Mouse (Mus musculus) CH12.LX (cell line): ENCODE data around the gene Polm. TPM values are rescaled to one million over a fixed set of nuclear protein-coding genes. Genes with fewer than 3 reads are reported as not detected.

Source experiments
- DNase-seq: peaks from one replicate; pipeline ENCODE4 v3.0.0-alpha.2; 2013; ENCODE audit errors: extremely low read depth
- H3K27ac ChIP-seq: 2 replicates; pipeline ENCODE4 v1.5.1; 2012; ENCODE audit warnings: low read depth, mild to moderate bottlenecking, control low read depth, moderate library complexity; ENCODE audit not compliant: insufficient read depth
- H3K27me3 ChIP-seq: replicated peaks from 2 replicates; pipeline ENCODE3; 2012; ENCODE audit warnings: inconsistent platforms
- H3K36me3 ChIP-seq, 2 experiments: replicated peaks in 1 of 2; 2 replicates each; pipeline versions ENCODE3 to v1.6.1; 2012; ENCODE audit warnings: inconsistent platforms in 1 of 2, low read length in 1 of 2, mild to moderate bottlenecking in 1 of 2, mixed read lengths in 1 of 2, moderate library complexity in 1 of 2; ENCODE audit not compliant: control insufficient read depth in 1 of 2, insufficient read depth in 1 of 2
- H3K4me1 ChIP-seq, 2 experiments: 2 replicates each; pipeline ENCODE4 v1.6.1; 2012; ENCODE audit warnings: inconsistent platforms in 1 of 2, moderate library complexity in 1 of 2; ENCODE audit not compliant: insufficient read depth in 2 of 2, control insufficient read depth in 1 of 2
- H3K4me2 ChIP-seq: 2 replicates; pipeline ENCODE4 v1.6.1; 2012; ENCODE audit warnings: low read depth, mild to moderate bottlenecking, control low read depth; ENCODE audit not compliant: poor library complexity, insufficient read depth, severe bottlenecking
- H3K4me3 ChIP-seq, 3 experiments: fragments of 150-350 bp in 1 of 3; sonication (generic) in 1 of 3; replicated peaks in 1 of 3; 2 replicates each; pipeline versions ENCODE3 to v1.5.1; 2011 to 2012; ENCODE audit warnings: low read depth in 2 of 3, low read length in 2 of 3, mild to moderate bottlenecking in 2 of 3, moderate library complexity in 2 of 3, control low read depth in 1 of 3, improper control_type of control experiment in 1 of 3, inconsistent platforms in 1 of 3, mixed read lengths in 1 of 3; ENCODE audit not compliant: poor library complexity in 1 of 3
- H3K79me2 ChIP-seq: replicated peaks from 2 replicates; pipeline ENCODE4 v1.6.1; 2012; ENCODE audit warnings: mild to moderate bottlenecking, moderate library complexity; ENCODE audit not compliant: control insufficient read depth, poor library complexity, insufficient read depth, severe bottlenecking; ENCODE audit errors: extremely low read depth
- H3K9ac ChIP-seq: 2 replicates; pipeline ENCODE4 v1.6.1; 2012; ENCODE audit warnings: low read depth, mild to moderate bottlenecking, control low read depth, moderate library complexity; ENCODE audit not compliant: insufficient read depth
- H3K9me3 ChIP-seq: replicated peaks from 2 replicates; pipeline ENCODE3; 2012; ENCODE audit warnings: low read length, inconsistent platforms, mixed read lengths
- BHLHE40 ChIP-seq: IDR thresholded peaks from 2 replicates; pipeline ENCODE4 v1.6.1; 2011; ENCODE audit warnings: mild to moderate bottlenecking, low read depth, low read length, improper control_type of control experiment
- CTCF ChIP-seq, 2 experiments: IDR thresholded peaks in 1 of 2; conservative IDR thresholded peaks in 1 of 2; 2 replicates each; pipeline ENCODE4 v1.5.1; 2011 to 2012; ENCODE audit warnings: low read depth in 2 of 2, low read length in 2 of 2, improper control_type of control experiment in 1 of 2, inconsistent platforms in 1 of 2, mild to moderate bottlenecking in 1 of 2, moderate library complexity in 1 of 2
- ETS1 ChIP-seq: conservative IDR thresholded peaks from 2 replicates; pipeline ENCODE4 v1.6.1; 2012; ENCODE audit warnings: low read depth, mild to moderate bottlenecking, inconsistent platforms, low read length, improper control_type of control experiment, moderate library complexity
- IRF4 ChIP-seq: IDR thresholded peaks from 2 replicates; pipeline ENCODE4 v1.6.1; 2014; ENCODE audit warnings: low read depth, mild to moderate bottlenecking, inconsistent platforms, low read length, improper control_type of control experiment
- JUN ChIP-seq: IDR thresholded peaks from 2 replicates; pipeline ENCODE4 v1.6.1; 2011; ENCODE audit warnings: low read depth, mild to moderate bottlenecking, low read length, improper control_type of control experiment, moderate library complexity; ENCODE audit not compliant: insufficient read depth
- JUND ChIP-seq: conservative IDR thresholded peaks from 2 replicates; pipeline ENCODE4 v1.6.1; 2011; ENCODE audit warnings: low read depth, low read length, improper control_type of control experiment
- KAT2A ChIP-seq: IDR thresholded peaks from 2 replicates; pipeline ENCODE4 v1.6.1; 2012; ENCODE audit warnings: low read length, improper control_type of control experiment, inconsistent platforms; ENCODE audit not compliant: insufficient replicate concordance
- POLR2A ChIP-seq: IDR thresholded peaks from 2 replicates; pipeline ENCODE4 v1.6.1; 2011; ENCODE audit warnings: low read depth, mild to moderate bottlenecking, improper control_type of control experiment, low read length
- RAD21 ChIP-seq: IDR thresholded peaks from 2 replicates; pipeline ENCODE4 v1.6.1; 2011; ENCODE audit warnings: low read depth, mild to moderate bottlenecking, low read length, improper control_type of control experiment, moderate library complexity
- SMC3 ChIP-seq: IDR thresholded peaks from 2 replicates; pipeline ENCODE4 v1.6.1; 2011; ENCODE audit warnings: low read depth, low read length, improper control_type of control experiment
- UBTF ChIP-seq: IDR thresholded peaks from 2 replicates; pipeline ENCODE4 v1.6.1; 2012; ENCODE audit warnings: low read depth, mild to moderate bottlenecking, inconsistent platforms, low read length, improper control_type of control experiment, moderate library complexity
- ZKSCAN1 ChIP-seq: IDR thresholded peaks from 2 replicates; pipeline ENCODE4 v1.6.1; 2012; ENCODE audit warnings: low read depth, inconsistent platforms, low read length, improper control_type of control experiment, borderline replicate concordance
- dilution Hi-C: fragments of 300-500 bp; cut with MboI; formaldehyde crosslinking; loops from 2 replicates; pipeline ENCODE4 v1.14.3; 2020; ENCODE audit warnings: low sequenced_read_pairs; ENCODE audit not compliant: extremely low pct_unique_long_range_greater_than_20kb, extremely low pct_ligation_motif_present
- in situ Hi-C: fragments of 300-500 bp; cut with MboI; formaldehyde crosslinking; loops from 3 replicates; pipeline ENCODE4 v1.14.3; 2019; ENCODE audit warnings: low sequenced_read_pairs, low pct_ligation_motif_present, low pct_unique_long_range_greater_than_20kb, mixed read lengths
- polyA plus RNA-seq: library from polyadenylated mRNA; unstranded; fragments of >175 nt; gene quantifications from 2 replicates; pipeline ENCODE4 v1.2.1, GENCODE M21; 2012; ENCODE audit warnings: low read depth; ENCODE audit not compliant: insufficient read length
- total RNA-seq, 2 experiments: library from RNA; depleted of rRNA; stranded (reverse); fragments of 300-350 nt in 1 of 2; fragments of >200 nt in 1 of 2; gene quantifications; 2 replicates each; pipeline ENCODE4 v1.2.3; 2012 to 2014

Polm gene
- total and polyA plus RNA-seq, 3 experiments = 1.9 to 9.7 (median 4.1) TPM

DNA sequence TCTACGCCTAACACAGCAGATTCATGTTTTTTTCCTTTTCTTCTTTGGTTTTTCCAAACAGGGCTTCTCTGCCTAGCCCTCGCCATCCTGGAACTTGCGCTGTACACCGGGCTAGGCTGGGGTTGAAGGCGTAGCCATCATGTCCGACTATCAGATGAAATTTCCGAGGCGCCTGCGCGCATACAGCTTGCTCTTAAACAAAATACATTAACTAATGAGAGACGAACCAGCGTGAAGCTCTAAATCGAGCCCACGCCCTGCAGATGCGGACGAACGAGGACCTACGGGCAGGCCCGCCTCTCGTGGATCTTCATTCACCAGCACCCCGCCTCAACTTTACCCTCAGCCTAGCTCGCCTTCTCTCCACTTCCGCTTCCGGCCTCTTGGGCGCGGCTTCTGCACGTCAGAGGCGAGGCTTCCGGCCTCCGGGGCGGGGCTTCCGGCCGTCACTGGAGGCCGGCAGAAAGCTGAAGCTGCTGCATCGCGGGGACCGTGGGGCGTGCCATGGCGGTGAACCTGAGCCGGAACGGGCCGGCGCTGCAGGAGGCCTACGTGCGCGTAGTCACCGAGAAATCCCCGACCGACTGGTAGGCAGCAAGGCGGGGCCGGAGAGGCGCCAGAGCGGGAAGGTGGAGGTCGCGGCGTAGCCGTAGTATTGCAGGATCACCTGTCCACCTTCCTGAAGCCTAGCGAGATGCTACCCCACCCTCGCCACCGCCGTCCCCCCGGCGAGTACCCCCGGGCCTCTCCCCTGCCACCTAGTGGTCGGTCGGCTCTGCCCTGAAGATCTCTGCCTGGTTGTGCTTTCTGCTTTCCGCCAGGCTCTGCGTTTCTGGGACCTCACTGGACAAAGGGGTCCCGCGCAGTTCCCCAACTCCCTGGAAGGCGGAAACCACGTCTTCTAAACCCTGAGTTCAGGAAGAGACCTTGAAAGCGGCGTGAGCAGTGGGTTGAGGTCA lies 49.5 kb downstream of the Polm start, which contains the start of gene Dbnl (continued):
- peak; percentile 80 for TF ChIP-seq IRF4

DNA sequence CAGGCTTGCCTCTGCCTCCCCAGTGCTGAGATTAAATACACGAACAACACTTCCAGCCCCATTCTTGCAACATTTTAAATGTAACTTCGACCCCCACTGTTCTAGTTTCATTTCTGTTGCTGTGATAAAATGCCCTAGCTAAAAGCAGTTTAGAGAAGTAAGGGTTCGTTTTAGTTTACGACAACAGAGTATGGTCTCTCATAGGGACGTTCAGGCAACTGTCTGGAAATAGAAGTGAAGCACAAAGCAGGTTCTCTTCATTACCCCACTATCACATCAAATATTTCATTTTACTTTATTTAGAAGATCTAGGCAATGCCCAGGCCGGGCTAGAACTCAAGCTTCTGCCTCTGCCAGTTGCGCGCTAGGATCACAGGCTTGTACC lies 50.2 kb downstream of the Polm start:
- in situ Hi-C loops (loop anchor here (10.0 kb wide), 1 partner anchor 303 kb away; no protein-coding TSS in a partner anchor), dilution Hi-C loops (no loop called here)
- Histone ChIP-seq H3K9ac (peak overlapping the region; percentile 97), H3K4me3 (peak overlapping the region; percentile 72 to 99 (median 75)), H3K4me2 (peak overlapping the region; percentile 97), H3K4me1 (peaks cover 12 to 41% of the 10 kb centered on the region in 2 experiments), H3K27ac (peak overlapping the region; percentile 59), H3K79me2 (peaks cover 22% of the 10 kb centered on the region), H3K36me3 (peaks cover 14 to 35% of the 10 kb centered on the region in 2 experiments), H3K9me3 (no peaks in the 10 kb centered on the region), H3K27me3 (no peaks in the 10 kb centered on the region)
- no peak for DNase-seq
- TF ChIP-seq IRF4 (no peak), ZKSCAN1 (no peak), UBTF (no peak), POLR2A (no peak)

GRCm38 (mm10) chr11:5785732-5786131 lies 52.1 kb downstream of the Polm start:
- in situ Hi-C loops (loop anchor here (10.0 kb wide), 1 partner anchor 301 kb away; no protein-coding TSS in a partner anchor), dilution Hi-C loops (no loop called here)
- H3K27ac ChIP-seq = no peak overlapping the region
- H3K4me3 ChIP-seq = no peak overlapping the region
- DNase-seq = no peak
- peaks cover 19% of the 10 kb centered on the region for H3K79me2 ChIP-seq
- H3K9ac ChIP-seq = no peak overlapping the region
- H3K9me3 ChIP-seq = no peaks in the 10 kb centered on the region
- H3K4me1 ChIP-seq = peaks cover 12 to 25% of the 10 kb centered on the region in 2 experiments
- H3K36me3 ChIP-seq = peaks cover 7 to 35% of the 10 kb centered on the region in 2 experiments
- H3K27me3 ChIP-seq = no peaks in the 10 kb centered on the region
- TF ChIP-seq POLR2A (0 out of 2 replicates have a peak, but pooled peaks have one; percentile 35), ETS1 (no peak)
- no peak overlapping the region for H3K4me2 ChIP-seq

DNA sequence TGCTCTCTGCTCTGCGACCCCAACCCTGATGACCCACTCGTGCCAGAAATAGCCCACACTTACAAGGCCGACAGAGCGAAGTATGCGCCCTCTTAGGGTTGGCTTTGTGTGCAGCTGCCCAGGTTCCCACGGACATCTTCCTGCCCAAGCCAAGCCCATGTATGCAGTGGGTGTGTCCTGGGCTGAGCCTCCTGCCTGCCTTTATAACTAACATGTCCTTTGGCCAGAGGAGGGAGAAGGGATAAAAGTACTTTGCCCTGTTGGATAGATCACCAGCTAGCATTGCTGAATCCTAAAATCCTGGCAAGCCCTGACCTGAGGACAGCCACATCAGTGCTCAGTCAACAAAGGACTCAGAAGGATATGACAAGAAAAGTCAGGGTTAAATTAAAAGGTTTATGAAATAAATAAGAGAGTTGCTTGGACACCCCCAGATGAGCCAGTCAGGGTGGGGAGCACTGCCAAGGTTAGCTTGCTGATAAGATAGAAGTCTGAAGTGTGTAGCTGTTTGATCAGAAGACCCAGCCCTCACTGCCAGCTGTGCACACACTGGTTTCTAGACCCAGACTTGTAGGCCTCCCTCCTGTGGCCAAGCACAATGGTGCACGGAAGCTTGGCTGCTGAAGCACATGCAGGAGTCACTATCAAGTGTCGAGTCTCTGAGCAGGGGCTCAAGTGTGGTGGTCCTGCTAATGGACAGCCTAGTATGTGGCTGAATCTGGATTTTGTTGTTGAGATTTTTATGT lies 55.4 kb downstream of the Polm start:
- no peak overlapping the region for H3K4me2 ChIP-seq
- no peak overlapping the region for H3K4me3 ChIP-seq
- no peak for DNase-seq
- dilution Hi-C loops = no loop called here
- peak; percentile 6 for TF ChIP-seq RAD21
- no peak for TF ChIP-seq BHLHE40
- TF ChIP-seq CTCF (conservative IDR thresholded peaks at IDR 0.05 in 1 of 2, IDR thresholded peaks at IDR 0.05 in 1 of 2; ENCODE audit: low read depth in 2 of 2, low read length in 2 of 2) = peak in 1 of 2 experiments; percentile 49; a peak in 2 of 4 replicates
- no peak for TF ChIP-seq JUN
- TF ChIP-seq JUND = no peak
- TF ChIP-seq SMC3 = peak; percentile 43
- TF ChIP-seq KAT2A = no peak
- H3K4me1 ChIP-seq = peaks cover 0 to 8% of the 10 kb centered on the region in 2 experiments; a peak in 3 of 4 replicates
- H3K9me3 ChIP-seq = no peaks in the 10 kb centered on the region
- in situ Hi-C loops = loop anchor here (10.0 kb wide), 1 partner anchor 298 kb away; no protein-coding TSS in a partner anchor
- H3K36me3 ChIP-seq = peaks cover 16 to 49% of the 10 kb centered on the region in 2 experiments
- H3K27ac ChIP-seq = no peak overlapping the region
- no peaks in the 10 kb centered on the region for H3K27me3 ChIP-seq
- no peak overlapping the region for H3K9ac ChIP-seq
- H3K79me2 ChIP-seq = peaks cover 4% of the 10 kb centered on the region; the same call in 1 of the 2 replicates
